Mouse (Mus musculus): ENCODE measurements around the gene Ltb4r2. TPM values are rescaled to one million over a fixed set of nuclear protein-coding genes. Genes with fewer than 3 reads are reported as not detected.

The Ltb4r2 gene
- polyA plus RNA-seq, 1 experiment from 2014 or later: 0.71 TPM

- Histone ChIP-seq H3K27me3 (ENCODE audit: control insufficient read depth, insufficient read depth, low read length) (no peaks in the 10 kb centered on the region), H3K9ac (ENCODE audit: low read length) (no peak overlapping the region), H3K9me3 (replicated peaks; ENCODE audit: control insufficient read depth, low read length) (no peaks in the 10 kb centered on the region), H3K4me1 (ENCODE audit: control insufficient read depth, insufficient read depth, low read length) (no peaks in the 10 kb centered on the region), H3K27ac (ENCODE audit: low read length) (peak overlapping the region; percentile 81), H3K4me3 (replicated peaks; ENCODE audit: low read length) (no peak overlapping the region), H3K36me3 (ENCODE audit: control insufficient read depth, insufficient read depth, low read length) (no peaks in the 10 kb centered on the region), H3K4me2 (ENCODE audit: low read depth, low read length) (no peak overlapping the region)
- WGBS: 67% methylated on average over 15 of the region's 15 CpGs
- ATAC-seq (ENCODE audit: insufficient read depth, low FRiP score): peak; percentile 93
These were observed 34.3 kb downstream of the Ltb4r2 start for GRCm38 (mm10) chr14:55795380-55796163.

Other genes starting within 250 kb of the Ltb4r2 start
- not detected in 2 replicates for gene Nrl, start 236.4 kb upstream of the Ltb4r2 start, polyA plus RNA-seq (2015; fragmentation: Nextera tagmentation; extraction: Ambion mirVana)
- gene Pck2, start 221.2 kb upstream of the Ltb4r2 start, polyA plus RNA-seq (2015; fragmentation: Nextera tagmentation; extraction: Ambion mirVana): 50.1 and 54.5 TPM in 2 replicates
- gene Dcaf11, start 201.4 kb upstream of the Ltb4r2 start, polyA plus RNA-seq (2015; fragmentation: Nextera tagmentation; extraction: Ambion mirVana): 76.7 and 77.6 TPM in 2 replicates
- 0.89 and 1.2 TPM in 2 replicates for gene A730061H03Rik, start 201.0 kb upstream of the Ltb4r2 start, polyA plus RNA-seq (2015; fragmentation: Nextera tagmentation; extraction: Ambion mirVana)
- gene Fitm1, start 185.8 kb upstream of the Ltb4r2 start, polyA plus RNA-seq (2015; fragmentation: Nextera tagmentation; extraction: Ambion mirVana): 0.64 and 8.1 TPM in 2 replicates
- 149 and 162 TPM in 2 replicates for gene Psme1, start 183.3 kb upstream of the Ltb4r2 start, polyA plus RNA-seq (2015; fragmentation: Nextera tagmentation; extraction: Ambion mirVana)
- 11.4 and 11.5 TPM in 2 replicates for gene Emc9, start 176.1 kb upstream of the Ltb4r2 start, polyA plus RNA-seq (2015; fragmentation: Nextera tagmentation; extraction: Ambion mirVana)
- 203 and 283 TPM in 2 replicates for gene Psme2, start 170.3 kb upstream of the Ltb4r2 start, polyA plus RNA-seq (2015; fragmentation: Nextera tagmentation; extraction: Ambion mirVana)
- 18.1 and 19.1 TPM in 2 replicates for gene Rnf31, start 169.7 kb upstream of the Ltb4r2 start, polyA plus RNA-seq (2015; fragmentation: Nextera tagmentation; extraction: Ambion mirVana)
- 10.7 and 12.4 TPM in 2 replicates for gene Irf9, start 157.9 kb upstream of the Ltb4r2 start, polyA plus RNA-seq (2015; fragmentation: Nextera tagmentation; extraction: Ambion mirVana)
- gene Rec8, start 143.4 kb upstream of the Ltb4r2 start, polyA plus RNA-seq (2015; fragmentation: Nextera tagmentation; extraction: Ambion mirVana): 10.9 and 13.8 TPM in 2 replicates
- gene Ipo4, start 125.5 kb upstream of the Ltb4r2 start, polyA plus RNA-seq (2015; fragmentation: Nextera tagmentation; extraction: Ambion mirVana): 86.3 and 114 TPM in 2 replicates
- 2.0 and 2.5 TPM in 2 replicates for gene Gm49378, start 123.5 kb upstream of the Ltb4r2 start, polyA plus RNA-seq (2015; fragmentation: Nextera tagmentation; extraction: Ambion mirVana)
- gene Tm9sf1, start 117.6 kb upstream of the Ltb4r2 start, polyA plus RNA-seq (2015; fragmentation: Nextera tagmentation; extraction: Ambion mirVana): 116 and 123 TPM in 2 replicates
- gene Tssk4, start 111.2 kb upstream of the Ltb4r2 start, polyA plus RNA-seq (2015; fragmentation: Nextera tagmentation; extraction: Ambion mirVana): 0.50 and 1.1 TPM in 2 replicates
- gene Mdp1, start 100.9 kb upstream of the Ltb4r2 start, polyA plus RNA-seq (2015; fragmentation: Nextera tagmentation; extraction: Ambion mirVana): 54.4 and 55.8 TPM in 2 replicates
- gene Gmpr2, start 89.5 kb upstream of the Ltb4r2 start, polyA plus RNA-seq (2015; fragmentation: Nextera tagmentation; extraction: Ambion mirVana): 58.0 and 63.4 TPM in 2 replicates
- 462 and 484 TPM in 2 replicates for gene Nedd8, start 89.3 kb upstream of the Ltb4r2 start, polyA plus RNA-seq (2015; fragmentation: Nextera tagmentation; extraction: Ambion mirVana)
- 34.4 and 36.3 TPM in 2 replicates for gene Tinf2, start 79.6 kb upstream of the Ltb4r2 start, polyA plus RNA-seq (2015; fragmentation: Nextera tagmentation; extraction: Ambion mirVana)
- gene Tgm1, start 47.5 kb upstream of the Ltb4r2 start, polyA plus RNA-seq (2015; fragmentation: Nextera tagmentation; extraction: Ambion mirVana): 53.1 and 72.9 TPM in 2 replicates
- gene Rabggta, start 39.2 kb upstream of the Ltb4r2 start, polyA plus RNA-seq (2015; fragmentation: Nextera tagmentation; extraction: Ambion mirVana): 36.3 and 37.1 TPM in 2 replicates
- 107 and 125 TPM in 2 replicates for gene Dhrs1, start 15.7 kb upstream of the Ltb4r2 start, polyA plus RNA-seq (2015; fragmentation: Nextera tagmentation; extraction: Ambion mirVana)
- gene Nop9, start 15.7 kb upstream of the Ltb4r2 start, polyA plus RNA-seq (2015; fragmentation: Nextera tagmentation; extraction: Ambion mirVana): 23.8 and 28.4 TPM in 2 replicates
- gene Cideb, start 3.0 kb upstream of the Ltb4r2 start, polyA plus RNA-seq (2015; fragmentation: Nextera tagmentation; extraction: Ambion mirVana): 14.8 and 15.1 TPM in 2 replicates
- gene Ltb4r1, start 4.5 kb downstream of the Ltb4r2 start, polyA plus RNA-seq (2015; fragmentation: Nextera tagmentation; extraction: Ambion mirVana): 2.4 and 4.8 TPM in 2 replicates
- gene Adcy4, start 22.7 kb downstream of the Ltb4r2 start, polyA plus RNA-seq (2015; fragmentation: Nextera tagmentation; extraction: Ambion mirVana): 7.7 and 8.2 TPM in 2 replicates
- 32.7 and 34.4 TPM in 2 replicates for gene Ripk3, start 27.4 kb downstream of the Ltb4r2 start, polyA plus RNA-seq (2015; fragmentation: Nextera tagmentation; extraction: Ambion mirVana)
- gene Nfatc4, start 61.7 kb downstream of the Ltb4r2 start, polyA plus RNA-seq (2015; fragmentation: Nextera tagmentation; extraction: Ambion mirVana): 32.9 and 33.9 TPM in 2 replicates
- 18.0 and 19.3 TPM in 2 replicates for gene Nynrin, start 92.6 kb downstream of the Ltb4r2 start, polyA plus RNA-seq (2015; fragmentation: Nextera tagmentation; extraction: Ambion mirVana)
- gene Cbln3, start 123.0 kb downstream of the Ltb4r2 start, polyA plus RNA-seq (2015; fragmentation: Nextera tagmentation; extraction: Ambion mirVana): 0.45 and 0.66 TPM in 2 replicates
- 18.5 and 21.7 TPM in 2 replicates for gene Khnyn, start 123.5 kb downstream of the Ltb4r2 start, polyA plus RNA-seq (2015; fragmentation: Nextera tagmentation; extraction: Ambion mirVana)
- 65.5 and 66.5 TPM in 2 replicates for gene Sdr39u1, start 138.9 kb downstream of the Ltb4r2 start, polyA plus RNA-seq (2015; fragmentation: Nextera tagmentation; extraction: Ambion mirVana)
- gene Cma1, start 183.2 kb downstream of the Ltb4r2 start, polyA plus RNA-seq (2015; fragmentation: Nextera tagmentation; extraction: Ambion mirVana): 18.9 and 33.3 TPM in 2 replicates
- not detected in 2 replicates for gene Cma2, start 189.6 kb downstream of the Ltb4r2 start, polyA plus RNA-seq (2015; fragmentation: Nextera tagmentation; extraction: Ambion mirVana)

Measured in stomach, embryonic 16.5 days (tissue).